Mouse (Mus musculus): ENCODE results near the gene Igsf9b. TPM values are rescaled to one million over a fixed set of nuclear protein-coding genes. Genes with fewer than 3 reads are reported as not detected.
A peak's percentile ranks its signal among the peaks of the same experiment; 100 is the strongest.

Igsf9b gene
- 1.5 and 2.6 TPM in 2 replicates for polyA plus RNA-seq (2012; rRNA removed)

DNA sequence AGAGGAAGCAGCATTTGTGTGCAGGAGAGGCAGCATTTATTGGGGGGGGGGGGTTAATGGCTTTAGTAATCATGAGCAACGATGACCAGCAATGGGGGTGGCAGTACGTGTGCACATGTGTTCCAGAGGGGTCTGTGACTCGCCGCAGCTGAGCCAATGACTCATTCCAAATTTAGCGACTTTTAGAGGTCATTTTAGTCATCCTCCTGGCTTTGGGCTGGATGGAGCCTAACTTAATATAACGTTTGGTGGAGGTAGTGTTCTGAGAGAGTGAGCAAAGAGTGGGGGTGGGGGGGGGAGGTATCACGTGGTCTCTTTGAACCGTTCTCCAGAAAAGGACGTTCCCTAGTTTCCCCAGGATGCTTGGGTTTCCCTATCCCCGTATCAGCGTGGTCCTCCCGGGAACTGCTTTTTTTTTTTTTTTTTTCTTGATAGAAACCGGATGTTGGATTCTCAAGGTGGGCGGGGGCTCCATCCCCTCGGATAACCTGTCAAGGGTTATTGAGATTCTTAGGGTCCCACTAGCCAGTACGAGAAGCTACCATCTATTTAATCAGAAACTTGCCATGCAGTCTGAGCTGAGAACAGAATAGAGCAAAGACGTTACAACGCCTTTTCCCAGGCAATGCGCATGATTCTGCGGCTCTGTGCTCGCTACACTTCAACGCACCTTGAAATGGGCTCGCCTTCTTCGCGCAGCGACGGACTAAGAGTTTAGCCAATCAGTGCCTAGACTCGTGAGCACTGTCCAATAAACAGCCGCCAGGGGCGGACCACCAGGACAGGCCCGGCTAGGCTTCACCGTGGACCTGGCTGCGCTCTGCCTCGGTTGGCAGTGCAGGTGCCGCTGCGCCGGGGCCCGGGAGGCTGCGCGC is at the start of gene Igsf9b:
Gene Igsf9b, plus strand, starts transcription at position 794 of the 875 bp plus-strand sequence.
- Histone ChIP-seq H3K4me3 (ENCODE audit: low read depth, low read length) (peak within 1 kb of the TSS; percentile 89), H3K36me3 (ENCODE audit: control insufficient read depth, insufficient read depth, low read length) (no peaks in the 10 kb centered on the region), H3K4me1 (ENCODE audit: control insufficient read depth, insufficient read depth, insufficient read length, low read length) (peaks cover 4% of the 10 kb centered on the region; the same call in 1 of the 2 replicates), H3K27me3 (ENCODE audit: control insufficient read depth, insufficient read depth, low read length) (0 out of 2 replicates have a peak, but pooled peaks cover 2% of the 10 kb centered on the region), H3K27ac (ENCODE audit: insufficient read depth, low read depth, low read length) (peak within 1 kb of the TSS; percentile 44)
- WGBS, result under 1% methylated on average over 40 of the region's 40 CpGs
- TF ChIP-seq POLR2A (IDR thresholded peaks at IDR 0.05; ENCODE audit: low read depth, low read length), result peak; percentile 73; the same call in 1 of the 2 replicates
- TF ChIP-seq CTCF (IDR thresholded peaks at IDR 0.05; ENCODE audit: extremely low read depth, insufficient read length, insufficient replicate concordance, low read depth, low read length), result no peak

DNA sequence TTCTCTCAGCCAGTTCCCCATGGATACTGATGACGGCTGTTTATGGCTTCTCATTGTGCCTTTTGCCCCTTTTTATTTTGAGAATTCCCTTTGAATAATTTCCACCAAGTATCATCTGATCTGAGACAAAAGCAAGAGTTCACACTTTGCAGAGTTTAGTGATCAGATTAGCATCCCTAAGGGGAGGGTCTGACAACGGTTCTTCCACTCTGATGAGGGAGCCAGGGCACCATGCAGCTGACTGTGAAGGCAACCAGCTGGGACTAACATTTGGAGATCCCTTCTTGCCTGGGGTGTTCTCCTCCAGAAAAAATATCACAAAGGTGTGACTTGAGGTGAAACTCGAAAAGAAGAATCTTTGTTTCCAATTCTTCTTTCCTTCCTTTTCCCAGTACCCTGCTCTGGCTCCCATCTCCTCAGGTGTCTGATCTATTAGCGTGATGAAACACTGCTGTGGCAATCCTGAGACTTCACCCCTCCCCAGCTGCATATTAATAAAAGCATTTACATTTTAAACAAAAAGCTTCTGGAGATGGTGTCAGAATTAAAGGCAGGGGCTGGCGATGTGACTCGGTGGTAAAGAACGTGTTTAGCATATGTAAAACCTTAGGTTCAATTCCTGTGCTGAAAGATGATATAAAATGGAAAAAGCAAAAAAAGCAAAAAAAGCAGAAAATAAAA is 46.8 kb upstream of the Igsf9b start:
- Histone ChIP-seq H3K27ac (ENCODE audit: insufficient read depth, low read depth, low read length) (no peak overlapping the region), H3K4me1 (ENCODE audit: control insufficient read depth, insufficient read depth, insufficient read length, low read length) (no peaks in the 10 kb centered on the region), H3K36me3 (ENCODE audit: control insufficient read depth, insufficient read depth, low read length) (no peaks in the 10 kb centered on the region), H3K4me3 (ENCODE audit: low read depth, low read length) (no peak overlapping the region), H3K27me3 (ENCODE audit: control insufficient read depth, insufficient read depth, low read length) (no peaks in the 10 kb centered on the region)
- no peak for TF ChIP-seq CTCF (IDR thresholded peaks at IDR 0.05; ENCODE audit: extremely low read depth, insufficient read length, insufficient replicate concordance, low read depth, low read length)
- 61% methylated on average over 7 of the region's 7 CpGs for WGBS

DNA sequence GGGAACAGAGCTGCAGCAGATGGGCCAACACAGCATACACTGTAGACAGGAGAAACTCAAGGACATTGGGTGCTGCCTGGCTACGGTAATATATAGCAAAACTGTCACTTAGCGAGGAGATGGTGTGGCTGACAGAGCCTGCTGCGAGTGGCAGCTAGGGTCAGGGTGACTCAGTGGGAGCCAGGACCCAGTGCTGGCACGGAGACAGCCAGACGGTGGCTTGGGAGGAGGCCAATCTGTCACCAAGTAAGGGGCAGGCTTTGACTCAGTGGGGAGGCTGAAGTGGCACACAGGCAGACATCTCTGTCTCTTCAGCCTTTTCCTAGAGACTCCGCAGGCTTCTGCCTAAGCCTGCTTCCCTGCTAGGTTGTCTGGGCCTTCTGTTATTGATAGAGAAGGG is 42.5 kb upstream of the Igsf9b start:
- 68% methylated on average over 6 of the region's 6 CpGs for WGBS
- Histone ChIP-seq H3K4me1 (ENCODE audit: control insufficient read depth, insufficient read depth, insufficient read length, low read length) (no peaks in the 10 kb centered on the region), H3K4me3 (ENCODE audit: low read depth, low read length) (no peak overlapping the region), H3K27me3 (ENCODE audit: control insufficient read depth, insufficient read depth, low read length) (no peaks in the 10 kb centered on the region), H3K36me3 (ENCODE audit: control insufficient read depth, insufficient read depth, low read length) (no peaks in the 10 kb centered on the region), H3K27ac (ENCODE audit: insufficient read depth, low read depth, low read length) (no peak overlapping the region)
- no peak for TF ChIP-seq CTCF (IDR thresholded peaks at IDR 0.05; ENCODE audit: extremely low read depth, insufficient read length, insufficient replicate concordance, low read depth, low read length)
- TF ChIP-seq POLR2A (IDR thresholded peaks at IDR 0.05; ENCODE audit: low read depth, low read length), result no peak

DNA sequence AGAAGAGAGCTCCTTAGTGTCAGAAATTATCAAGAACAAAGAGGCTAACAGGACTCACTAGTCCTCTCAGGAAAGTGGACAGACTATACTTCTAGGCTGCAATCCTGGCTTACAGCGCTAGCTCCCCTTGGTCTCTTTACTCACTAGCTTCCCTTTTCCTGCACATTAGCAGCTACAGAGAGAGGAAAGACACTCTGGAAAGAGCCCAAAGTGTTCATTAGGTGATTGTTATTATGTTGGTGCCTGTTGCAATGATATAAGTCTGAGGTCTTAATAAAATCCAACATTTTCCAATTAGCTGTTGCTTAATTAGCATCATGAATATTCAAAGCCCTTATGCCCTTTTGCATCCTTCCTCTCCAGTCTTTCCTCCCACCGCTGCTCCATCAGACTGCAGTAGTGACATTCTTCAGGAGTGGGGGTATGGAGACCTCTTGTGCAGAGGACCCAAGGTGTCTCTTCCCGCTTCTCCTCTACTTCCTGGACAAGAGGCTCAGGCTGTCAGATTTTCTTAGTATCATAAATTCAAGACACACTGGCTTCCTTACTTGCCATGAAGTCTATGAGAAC is 38.5 kb upstream of the Igsf9b start:
- WGBS, result 77% methylated on average over 3 of the region's 3 CpGs

DNA sequence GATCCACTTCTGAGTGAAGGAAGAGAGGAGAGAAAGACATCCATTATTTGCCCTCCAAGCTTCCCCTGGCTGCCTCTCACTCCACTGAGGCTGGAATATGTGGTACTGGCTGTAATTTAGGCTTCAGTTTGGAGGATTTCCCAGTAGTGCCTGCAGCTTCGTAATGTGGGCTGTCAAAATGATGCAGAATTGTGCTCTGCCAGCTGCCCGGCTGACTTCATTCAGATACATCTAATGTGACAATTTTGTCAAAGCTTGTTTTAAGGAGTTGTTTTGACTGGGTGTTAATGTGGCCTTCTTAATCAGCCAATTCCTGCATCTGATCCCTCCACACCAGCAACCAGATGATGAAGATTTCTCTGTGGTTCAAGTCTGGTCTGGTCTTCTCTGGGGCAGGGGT is 37.1 kb upstream of the Igsf9b start:
- WGBS, result 81% methylated on average over 2 of the region's 2 CpGs
- no peaks in the 10 kb centered on the region for H3K36me3 ChIP-seq (ENCODE audit: control insufficient read depth, insufficient read depth, low read length)
- no peak overlapping the region for H3K4me3 ChIP-seq (ENCODE audit: low read depth, low read length)
- TF ChIP-seq CTCF (IDR thresholded peaks at IDR 0.05; ENCODE audit: extremely low read depth, insufficient read length, insufficient replicate concordance, low read depth, low read length) (no peak), POLR2A (IDR thresholded peaks at IDR 0.05; ENCODE audit: low read depth, low read length) (no peak)
- H3K27me3 ChIP-seq (ENCODE audit: control insufficient read depth, insufficient read depth, low read length), result no peaks in the 10 kb centered on the region
- no peaks in the 10 kb centered on the region for H3K4me1 ChIP-seq (ENCODE audit: control insufficient read depth, insufficient read depth, insufficient read length, low read length)
- H3K27ac ChIP-seq (ENCODE audit: insufficient read depth, low read depth, low read length), result no peak overlapping the region

More for the DNA sequence above, 38.5 kb upstream of the Igsf9b start:
- no peaks in the 10 kb centered on the region for H3K27me3 ChIP-seq (ENCODE audit: control insufficient read depth, insufficient read depth, low read length)
- no peak overlapping the region for H3K27ac ChIP-seq (ENCODE audit: insufficient read depth, low read depth, low read length)
- TF ChIP-seq CTCF (IDR thresholded peaks at IDR 0.05; ENCODE audit: extremely low read depth, insufficient read length, insufficient replicate concordance, low read depth, low read length), result no peak
- no peak for TF ChIP-seq POLR2A (IDR thresholded peaks at IDR 0.05; ENCODE audit: low read depth, low read length)
- no peak overlapping the region for H3K4me3 ChIP-seq (ENCODE audit: low read depth, low read length)
- no peaks in the 10 kb centered on the region for H3K36me3 ChIP-seq (ENCODE audit: control insufficient read depth, insufficient read depth, low read length)
- no peaks in the 10 kb centered on the region for H3K4me1 ChIP-seq (ENCODE audit: control insufficient read depth, insufficient read depth, insufficient read length, low read length)

DNA sequence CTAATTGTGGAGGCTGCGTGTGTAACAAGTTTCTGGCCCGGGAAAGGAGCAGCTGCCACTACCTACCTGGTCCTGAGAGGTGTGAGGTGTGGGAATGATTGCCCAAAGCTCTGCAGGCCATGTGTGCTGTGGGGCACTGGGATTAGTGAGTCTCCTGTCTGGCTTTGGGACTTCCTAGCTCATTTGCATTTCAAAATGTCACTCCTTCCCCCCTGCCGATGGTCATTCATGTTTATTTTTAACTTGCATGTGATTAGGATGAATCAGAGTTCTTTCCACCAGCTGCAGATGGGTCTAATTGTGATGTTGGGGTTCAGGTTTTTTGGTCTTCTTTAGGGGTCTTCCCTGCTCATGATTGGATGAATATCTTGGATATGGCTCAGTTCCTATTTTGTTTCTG is 34.0 kb upstream of the Igsf9b start:
- WGBS, result 51% methylated on average over 3 of the region's 3 CpGs
- Histone ChIP-seq H3K4me3 (ENCODE audit: low read depth, low read length) (no peak overlapping the region), H3K36me3 (ENCODE audit: control insufficient read depth, insufficient read depth, low read length) (no peaks in the 10 kb centered on the region), H3K27ac (ENCODE audit: insufficient read depth, low read depth, low read length) (no peak overlapping the region), H3K4me1 (ENCODE audit: control insufficient read depth, insufficient read depth, insufficient read length, low read length) (no peaks in the 10 kb centered on the region), H3K27me3 (ENCODE audit: control insufficient read depth, insufficient read depth, low read length) (no peaks in the 10 kb centered on the region)
- TF ChIP-seq CTCF (IDR thresholded peaks at IDR 0.05; ENCODE audit: extremely low read depth, insufficient read length, insufficient replicate concordance, low read depth, low read length) (no peak), POLR2A (IDR thresholded peaks at IDR 0.05; ENCODE audit: low read depth, low read length) (no peak)

DNA sequence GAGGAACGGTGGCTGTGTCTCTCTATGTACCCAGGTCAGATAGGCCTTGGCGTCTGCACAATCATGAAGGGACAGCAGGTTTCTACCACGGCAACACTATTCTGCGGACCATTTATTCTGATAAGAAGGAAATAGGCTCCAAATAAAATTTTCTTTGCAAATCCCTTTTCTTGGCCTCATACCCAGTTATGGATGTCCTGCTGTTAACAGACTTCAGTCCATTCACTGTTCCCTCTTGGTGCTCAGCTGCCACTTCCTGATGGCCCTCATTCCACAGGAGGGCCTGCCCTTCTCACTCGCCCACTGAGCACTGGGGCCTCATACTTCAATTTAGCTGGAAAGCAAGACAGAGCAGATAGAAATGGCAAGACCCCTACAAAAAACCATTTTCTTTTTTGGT is 31.1 kb upstream of the Igsf9b start:
- H3K36me3 ChIP-seq (ENCODE audit: control insufficient read depth, insufficient read depth, low read length), result no peaks in the 10 kb centered on the region
- no peak overlapping the region for H3K27ac ChIP-seq (ENCODE audit: insufficient read depth, low read depth, low read length)
- no peaks in the 10 kb centered on the region for H3K27me3 ChIP-seq (ENCODE audit: control insufficient read depth, insufficient read depth, low read length)
- H3K4me1 ChIP-seq (ENCODE audit: control insufficient read depth, insufficient read depth, insufficient read length, low read length), result no peaks in the 10 kb centered on the region
- TF ChIP-seq CTCF (IDR thresholded peaks at IDR 0.05; ENCODE audit: extremely low read depth, insufficient read length, insufficient replicate concordance, low read depth, low read length) (no peak), POLR2A (IDR thresholded peaks at IDR 0.05; ENCODE audit: low read depth, low read length) (no peak)
- 79% methylated on average over 5 of the region's 5 CpGs for WGBS
- H3K4me3 ChIP-seq (ENCODE audit: low read depth, low read length), result no peak overlapping the region
